Mouse (Mus musculus): Measurements from ENCODE around the gene Smc5. TPM values are rescaled to one million over a fixed set of nuclear protein-coding genes. Genes with fewer than 3 reads are reported as not detected.
A peak's percentile ranks its signal among the peaks of the same experiment; 100 is the strongest.

Smc5 gene
- total RNA-seq, 4 experiments from 2014 or later = 31.9 to 34.7 (median 34.3) TPM

DNA sequence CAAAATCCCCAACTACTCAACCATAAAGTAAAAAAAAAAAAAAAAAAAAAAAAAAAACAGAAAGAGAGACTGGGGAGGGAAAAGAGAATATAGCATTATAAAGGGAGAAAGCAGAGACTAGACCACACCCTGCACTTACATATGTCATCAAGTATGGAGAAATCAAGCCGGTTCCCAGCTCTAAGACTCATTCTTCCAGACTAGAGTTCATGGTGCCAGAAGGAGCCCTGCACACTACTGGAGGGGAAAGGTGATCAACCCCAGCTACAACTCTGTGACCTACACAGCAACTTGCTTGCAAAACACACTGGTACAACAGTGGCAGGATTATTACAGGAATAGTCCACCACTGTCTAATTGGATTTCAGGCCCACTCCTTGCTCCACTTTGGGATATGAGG lies 84.0 kb downstream of the Smc5 start:
- no peak for DNase-seq (ENCODE audit: low spot score in 2 of 2)

DNA sequence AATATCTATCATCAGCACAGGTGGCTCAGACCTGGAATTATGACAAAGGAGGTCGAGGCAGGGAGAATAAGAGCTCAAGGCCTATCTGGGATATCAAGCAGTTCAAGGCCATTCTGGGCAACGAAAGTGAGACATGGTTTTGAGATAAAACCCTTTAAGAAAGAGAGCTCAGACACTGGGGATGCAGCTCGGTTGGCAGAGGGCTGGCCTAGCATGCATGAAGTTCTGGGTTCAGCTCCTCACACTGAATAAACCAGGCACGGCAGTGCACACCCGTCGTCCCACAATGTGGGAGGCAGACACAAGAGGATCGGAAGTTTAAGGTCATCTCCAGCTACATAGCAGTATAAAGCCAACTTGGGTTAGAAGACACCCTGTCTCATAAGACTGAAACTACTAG lies 84.7 kb downstream of the Smc5 start:
- no peak for DNase-seq (ENCODE audit: low spot score in 2 of 2)

DNA sequence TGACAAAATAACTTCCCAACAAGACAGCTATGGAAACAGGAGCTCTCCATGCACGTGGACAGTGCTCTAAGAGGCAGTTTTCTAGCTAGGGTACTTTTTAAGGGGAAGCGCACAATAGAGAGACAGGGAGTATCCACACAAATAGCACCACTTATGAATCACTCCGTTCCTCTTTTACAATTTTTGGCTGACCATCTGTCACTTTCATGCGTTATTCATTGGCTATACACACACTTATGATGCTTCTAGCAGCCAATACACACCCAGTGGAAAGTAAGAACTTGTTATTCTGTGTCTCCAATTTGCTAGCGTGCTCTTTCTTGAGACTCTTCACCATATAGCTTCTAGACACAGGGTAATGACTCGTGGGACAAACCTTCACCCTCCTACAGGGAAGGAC lies 86.0 kb downstream of the Smc5 start:
- no peak for DNase-seq (ENCODE audit: low spot score in 2 of 2)

DNA sequence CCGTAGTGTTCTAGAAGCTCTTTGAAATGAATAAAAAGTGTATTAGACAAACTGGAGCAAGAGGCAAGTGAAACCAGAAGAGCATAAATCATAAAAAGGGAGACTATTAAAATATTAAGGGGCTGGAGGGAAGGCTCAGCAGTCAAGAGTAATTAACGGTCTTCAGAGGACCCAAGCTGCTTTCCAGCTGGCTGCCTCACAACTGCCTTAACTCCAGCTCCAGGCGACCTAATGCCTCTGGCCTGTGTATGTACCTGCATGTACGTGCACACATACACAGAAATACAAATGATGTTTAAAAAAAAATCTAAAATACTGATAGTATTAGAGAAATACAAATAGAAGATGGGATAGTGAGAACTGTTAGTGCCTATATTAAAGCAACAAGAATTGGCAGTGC lies 89.6 kb downstream of the Smc5 start:
- DNase-seq (ENCODE audit: low spot score in 2 of 2) = no peak

DNA sequence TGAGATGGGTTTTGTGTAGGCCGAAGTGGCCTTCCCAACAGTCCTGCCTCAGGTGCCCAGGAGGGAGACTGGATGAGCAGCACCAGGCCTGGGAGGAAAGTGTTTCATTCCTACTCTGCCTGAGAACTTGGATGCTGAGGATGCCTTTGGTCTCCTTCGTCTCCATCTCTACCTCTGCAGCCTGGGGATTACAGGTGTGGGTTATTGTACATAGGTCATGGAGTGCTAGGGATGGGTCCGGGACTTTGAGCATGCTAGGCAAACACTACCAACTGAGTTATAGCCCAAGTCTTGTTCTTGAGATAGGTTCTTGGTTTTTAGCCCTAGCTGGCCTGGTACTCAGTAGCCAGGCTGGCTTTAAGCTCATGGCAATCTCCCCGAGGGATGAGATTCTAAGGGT lies 90.2 kb downstream of the Smc5 start:
- DNase-seq (ENCODE audit: low spot score in 2 of 2) = no peak

DNA sequence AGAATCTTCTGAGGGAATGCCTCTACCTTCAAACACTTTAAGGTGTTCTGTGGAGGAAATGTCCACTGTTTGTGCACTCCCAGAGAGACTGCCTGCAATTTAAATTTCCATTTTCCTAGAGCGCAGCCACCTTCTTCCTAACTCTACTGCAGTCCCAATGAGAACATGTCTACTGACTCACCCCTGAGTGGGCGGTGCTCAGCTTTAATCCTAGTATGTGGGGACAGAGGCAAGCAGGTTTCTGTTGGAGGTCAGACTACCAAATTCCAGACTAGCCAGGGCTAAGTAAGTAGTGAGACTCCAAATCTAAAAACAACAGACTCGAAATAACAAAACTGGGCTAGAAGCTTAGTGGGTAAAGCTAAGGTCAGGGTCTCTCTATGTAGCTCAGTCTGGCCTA lies 95.2 kb downstream of the Smc5 start:
- DNase-seq (ENCODE audit: low spot score in 2 of 2) = no peak

DNA sequence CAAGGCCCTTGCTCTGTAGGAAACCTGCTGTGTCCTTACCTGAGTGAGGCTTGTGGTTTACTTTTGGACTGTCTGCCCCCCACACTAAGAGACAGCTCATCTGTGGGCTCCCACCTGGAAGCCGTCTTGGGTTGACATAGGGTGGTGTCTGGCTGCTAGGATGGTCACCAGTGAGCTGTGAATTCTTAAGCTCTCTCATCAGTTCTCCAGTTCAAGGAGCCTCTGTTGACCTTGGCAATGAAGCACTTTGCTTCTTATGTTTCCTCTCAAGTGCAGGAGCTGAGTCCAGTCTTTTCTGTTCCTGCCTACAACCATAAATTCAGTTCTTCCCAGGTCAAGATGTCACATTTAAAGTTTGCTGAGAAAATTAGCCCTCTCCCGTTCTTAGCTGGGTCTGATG lies 98.2 kb downstream of the Smc5 start:
- no peak for DNase-seq (ENCODE audit: low spot score in 2 of 2)

DNA sequence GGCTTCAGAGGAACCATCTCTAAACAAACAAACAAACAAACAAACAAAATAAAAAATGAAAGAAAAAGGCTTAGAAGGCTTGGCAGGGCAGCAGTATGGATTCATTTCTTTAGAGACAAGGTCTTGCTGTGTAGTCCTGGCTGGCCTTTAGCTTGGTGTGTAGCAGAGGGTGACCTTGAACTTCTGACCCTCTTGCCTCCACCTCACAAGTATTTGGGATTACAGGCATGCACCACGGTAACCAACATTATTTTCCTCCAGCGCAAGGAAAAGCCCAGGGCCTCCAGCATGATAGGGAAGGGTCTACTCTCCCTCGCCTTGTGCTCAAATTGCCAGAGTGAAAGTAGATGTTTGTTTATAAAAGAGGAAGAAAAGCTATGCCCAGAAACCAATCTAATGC lies 98.6 kb downstream of the Smc5 start:
- DNase-seq (ENCODE audit: low spot score in 2 of 2) = no peak

DNA sequence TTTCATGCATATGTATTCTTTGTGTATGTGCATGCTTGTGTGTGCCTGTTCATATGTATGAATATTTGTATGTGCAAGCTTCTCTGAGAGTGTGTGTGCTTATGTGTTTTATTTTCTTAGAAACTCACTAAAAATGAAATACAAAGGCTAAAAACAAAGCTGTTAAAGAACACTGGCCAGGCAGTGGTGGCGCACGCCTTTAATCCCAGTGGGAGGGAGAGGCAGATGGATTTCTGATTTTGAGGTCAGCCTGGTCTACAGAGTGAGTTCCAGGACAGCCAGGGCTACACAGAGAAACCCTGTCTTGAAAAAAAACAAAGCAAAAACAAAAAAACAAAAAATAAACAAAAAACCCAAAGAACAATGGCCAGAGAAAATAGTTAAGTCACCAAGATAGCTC lies 102.6 kb downstream of the Smc5 start:
- DNase-seq (ENCODE audit: low spot score in 2 of 2) = no peak

DNA sequence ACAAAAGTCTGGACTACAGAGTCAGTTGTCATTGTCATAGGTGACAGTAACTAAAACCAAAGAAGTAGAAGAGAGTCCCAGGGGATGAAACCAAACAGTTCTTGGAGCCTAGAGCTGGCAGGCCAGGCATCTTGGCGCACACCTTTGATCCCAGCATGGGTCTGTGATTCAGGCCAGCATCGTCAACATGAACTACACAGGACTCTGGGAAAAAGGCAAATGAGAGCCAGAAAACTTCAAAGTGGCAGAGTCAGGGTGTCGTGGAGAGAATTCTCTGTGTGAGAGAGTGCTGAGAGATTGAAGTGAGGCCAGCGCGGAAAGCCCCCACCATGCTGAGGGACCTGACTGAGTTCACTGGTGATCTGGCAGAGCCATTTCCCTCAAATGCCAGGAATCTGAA lies 103.2 kb downstream of the Smc5 start:
- DNase-seq (ENCODE audit: low spot score in 2 of 2) = no peak

DNA sequence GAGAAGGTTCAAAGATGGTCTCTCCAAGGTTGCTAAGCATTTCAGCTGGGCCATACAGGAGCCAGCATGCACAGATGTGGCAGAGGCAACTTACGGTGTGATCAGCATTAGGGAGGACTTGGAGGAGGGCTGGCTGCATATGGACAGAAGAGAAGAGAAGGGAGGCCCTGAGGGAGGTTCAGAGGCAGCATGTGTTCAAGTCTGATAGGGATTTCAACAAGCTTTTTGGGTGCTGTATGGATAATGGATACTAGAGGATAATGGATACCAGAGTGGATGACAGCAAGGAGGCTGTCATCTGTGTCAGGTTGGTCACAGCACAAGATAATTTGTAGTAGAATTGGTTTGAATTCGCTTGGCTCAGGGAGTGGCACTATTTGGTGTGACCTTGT lies 104.0 kb downstream of the Smc5 start:
- DNase-seq (ENCODE audit: low spot score in 2 of 2) = no peak

DNA sequence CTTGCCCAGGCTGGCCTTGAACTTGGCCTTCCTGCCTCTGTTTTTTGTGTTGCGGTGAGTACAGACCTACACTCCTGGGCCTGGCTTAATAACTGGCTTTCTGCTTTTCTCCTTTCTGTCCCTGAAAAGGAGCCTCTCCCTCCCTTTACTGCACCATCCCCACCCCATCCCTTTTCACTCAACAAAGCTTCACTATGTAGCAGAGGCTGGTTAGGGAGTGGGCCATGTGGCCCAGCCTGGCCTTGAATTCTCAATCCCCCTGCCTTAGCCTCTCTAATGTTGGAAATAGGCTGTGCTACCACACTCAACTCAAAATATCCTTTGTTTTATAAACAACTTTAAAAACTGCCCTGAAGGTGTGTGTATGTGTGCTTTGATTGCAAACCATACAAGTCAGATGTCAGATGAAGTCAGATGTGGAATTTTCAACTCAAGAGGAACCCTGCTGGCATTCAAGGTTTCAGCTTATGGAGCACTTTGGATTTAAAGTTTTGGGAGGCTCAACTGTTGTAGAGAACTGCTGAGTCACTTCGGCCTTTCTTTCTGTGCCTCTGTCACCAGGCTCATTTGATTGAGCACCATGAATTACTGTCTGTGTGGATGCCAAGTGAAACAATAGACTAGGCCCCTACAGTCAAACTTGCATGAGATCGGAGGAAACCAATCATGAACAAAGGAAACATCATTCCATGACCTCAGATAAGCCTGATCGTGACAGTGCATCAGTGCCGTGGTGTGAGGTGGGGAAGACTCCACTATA lies 104.6 kb downstream of the Smc5 start:
- DNase-seq (ENCODE audit: low spot score in 2 of 2) = no peak

DNA sequence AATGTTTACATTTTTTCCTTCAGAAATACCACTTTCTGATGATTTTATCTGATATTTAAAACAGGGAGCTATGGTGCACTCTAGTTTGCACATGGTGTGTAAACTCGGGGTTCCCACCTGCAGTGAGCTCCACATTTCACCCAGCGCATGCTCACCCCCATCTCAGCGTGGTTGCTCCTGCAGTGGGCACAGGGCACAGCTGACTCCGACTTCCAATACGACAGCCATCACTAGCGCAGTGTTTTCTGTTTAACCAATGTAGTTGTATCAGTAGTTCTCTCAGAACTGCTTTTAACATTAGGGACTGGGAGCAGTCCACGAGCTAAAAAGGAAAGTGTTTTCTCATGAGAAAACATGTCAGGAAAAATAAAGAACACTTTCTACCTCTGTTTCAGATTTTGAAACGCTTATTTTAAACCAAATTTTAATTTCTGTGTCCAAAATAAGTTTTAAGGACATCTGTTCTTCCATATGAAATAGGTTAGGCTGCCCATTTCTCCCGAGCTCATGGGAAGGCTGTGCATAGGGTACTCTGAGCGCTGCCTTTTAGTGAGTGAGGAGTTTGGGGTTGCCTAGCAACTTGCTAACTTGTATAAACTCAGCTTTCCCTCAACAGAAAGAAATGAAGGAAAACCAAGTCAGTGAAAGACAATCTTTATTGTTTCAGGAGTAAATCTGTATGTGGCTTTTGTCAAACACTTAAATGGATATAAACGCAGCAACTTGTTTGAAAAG lies 107.0 kb downstream of the Smc5 start:
- no peak for DNase-seq (ENCODE audit: low spot score in 2 of 2)

DNA sequence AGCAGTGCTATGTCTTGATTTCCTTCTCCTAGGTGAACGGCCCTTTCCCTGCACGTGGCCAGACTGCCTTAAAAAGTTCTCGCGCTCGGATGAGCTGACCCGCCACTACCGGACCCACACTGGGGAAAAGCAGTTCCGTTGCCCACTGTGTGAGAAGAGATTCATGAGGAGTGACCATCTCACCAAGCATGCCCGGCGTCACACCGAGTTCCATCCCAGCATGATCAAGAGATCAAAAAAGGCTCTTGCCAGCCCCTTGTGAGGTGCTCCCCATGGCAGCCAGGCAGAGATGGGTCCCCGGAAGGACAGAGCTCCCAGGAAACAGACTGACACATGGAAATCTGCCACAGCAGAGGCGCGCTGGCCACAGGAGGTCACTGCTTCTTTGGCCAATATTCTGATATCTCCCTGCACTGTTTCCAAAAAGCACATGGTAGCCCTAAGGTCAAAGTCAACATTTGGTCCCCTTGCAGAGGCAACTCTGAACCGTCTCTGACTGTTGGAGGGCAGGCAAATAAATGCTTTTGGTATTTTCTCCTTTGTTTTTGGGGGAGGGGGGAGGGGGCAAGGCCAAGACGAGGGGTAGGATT lies 109.0 kb downstream of the Smc5 start:
- no peak for DNase-seq (ENCODE audit: low spot score in 2 of 2)

DNA sequence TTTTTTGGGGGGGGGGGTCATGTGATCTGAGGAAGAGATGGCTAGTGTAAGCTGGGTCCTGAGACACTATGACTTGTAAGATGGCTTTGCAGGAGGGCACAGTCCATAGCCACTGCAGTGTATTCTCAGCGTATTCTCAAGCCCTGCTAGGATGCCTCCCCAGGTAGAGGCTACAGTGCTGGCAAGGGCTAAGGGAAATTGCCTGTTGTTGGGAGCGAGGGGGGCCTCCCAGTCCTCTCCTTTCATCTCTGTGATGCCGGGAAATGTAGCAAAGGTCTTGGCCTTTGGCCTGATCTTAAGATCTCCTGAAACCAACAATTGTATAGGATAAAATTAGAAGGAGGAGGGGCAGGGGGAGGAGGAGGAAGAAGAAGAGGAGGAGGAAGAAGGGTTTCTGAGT lies 110.3 kb downstream of the Smc5 start:
- DNase-seq (ENCODE audit: low spot score in 2 of 2) = no peak

DNA sequence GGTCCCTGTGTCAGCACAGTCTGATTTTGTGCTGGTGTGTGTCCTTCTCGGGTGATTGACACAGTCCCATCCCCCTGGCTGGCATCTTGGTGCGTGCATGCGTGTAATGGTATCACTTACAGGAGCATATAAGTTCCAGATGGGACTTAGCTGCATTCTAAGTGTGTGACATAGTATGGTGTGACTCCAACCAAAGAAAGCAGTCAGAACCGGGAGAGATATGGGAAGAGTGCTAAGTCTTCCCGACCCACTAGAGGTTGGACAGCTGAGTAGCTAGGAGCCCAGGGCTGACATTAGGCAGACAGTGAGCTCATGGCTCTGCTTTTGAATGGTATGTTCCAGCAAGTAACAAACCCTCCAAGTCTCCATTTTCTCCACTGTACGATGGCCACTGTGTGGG lies 110.8 kb downstream of the Smc5 start:
- DNase-seq (ENCODE audit: low spot score in 2 of 2) = no peak

DNA sequence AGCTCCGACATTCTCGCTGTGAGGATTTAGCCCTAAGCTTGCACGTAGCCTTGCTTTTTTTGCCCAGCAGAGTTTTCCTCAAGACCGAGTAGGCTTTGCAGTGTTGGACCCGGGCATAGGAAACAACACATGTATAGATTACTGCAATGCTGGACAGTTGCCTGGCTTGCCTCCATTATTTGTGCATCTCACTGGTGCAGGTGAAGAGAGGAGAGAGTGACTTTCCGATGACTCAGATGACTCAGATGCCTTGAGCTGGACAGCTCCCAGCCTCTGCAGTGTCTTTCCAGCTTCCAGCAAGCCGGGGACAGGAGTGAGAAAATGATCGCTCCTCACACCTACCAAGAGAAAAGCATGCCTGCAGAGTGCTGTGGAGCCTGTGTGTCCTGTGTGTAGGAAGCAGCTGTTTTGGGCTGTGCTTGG lies 111.3 kb downstream of the Smc5 start:
- peak in 1 of 2 experiments; percentile 77 for DNase-seq (ENCODE audit: low spot score in 2 of 2)

DNA sequence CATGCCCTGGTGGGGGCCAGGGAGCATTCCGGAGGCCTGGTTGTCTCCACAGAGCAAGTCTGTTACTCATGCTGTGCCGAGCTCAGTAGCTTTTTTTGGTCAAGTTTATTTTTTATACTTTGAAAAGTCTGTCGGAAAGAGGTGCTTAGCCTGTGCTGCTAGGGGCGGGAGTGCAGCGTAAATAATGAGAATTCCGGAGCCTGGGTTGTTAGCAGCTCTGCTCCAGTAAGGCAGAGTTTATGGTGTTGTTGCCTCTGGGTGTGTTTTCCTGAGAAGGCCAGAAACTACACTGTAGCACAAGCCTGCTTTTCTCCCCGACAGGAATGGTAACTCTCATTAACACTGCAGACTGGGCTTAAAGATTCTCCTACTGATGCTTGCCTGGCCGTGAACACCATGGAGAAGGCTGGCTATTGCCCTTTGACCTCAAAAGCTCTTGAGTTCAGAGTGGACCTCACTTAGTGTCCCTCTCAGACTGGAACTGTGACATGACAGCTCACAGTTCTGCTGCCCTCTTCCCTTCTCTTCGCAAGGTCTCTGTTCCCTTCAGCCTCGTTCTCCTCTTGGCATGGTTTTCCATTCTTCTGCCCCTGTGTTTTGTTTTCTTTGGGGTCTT lies 113.8 kb downstream of the Smc5 start:
- no peak for DNase-seq (ENCODE audit: low spot score in 2 of 2)
